ENCODE assay signal across 9 mouse cellular contexts in the genomic region with DNA sequence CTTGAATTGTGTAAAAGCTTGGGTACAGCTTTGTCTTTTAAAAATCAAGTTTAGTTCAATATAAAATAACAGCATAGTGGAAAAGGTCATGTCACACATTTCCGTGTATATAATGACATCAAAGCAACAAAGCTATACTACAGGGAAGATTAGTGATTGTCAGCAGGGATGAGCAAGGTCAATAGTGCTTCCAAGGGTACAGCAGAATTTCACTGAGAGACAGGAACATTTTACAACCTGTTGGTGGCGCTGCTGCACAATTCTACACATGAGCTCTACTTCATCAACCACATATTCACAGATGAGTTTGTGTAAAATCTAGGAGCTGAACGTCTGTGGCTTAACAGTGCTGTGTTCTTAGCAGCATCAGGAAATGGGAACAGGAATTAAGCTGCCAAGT.
DNase-seq lines count a peak whose midpoint lies in the region; ATAC-seq and TF ChIP-seq lines count a peak whose summit lies in the region.
"Had no signal": no experiment of that assay in that cellular context is flagged by ENCODE, and none has a peak within 500 bp of the region (broad histone marks: within the 10 kb centered on the region; RNA-seq: fewer than 3 reads in every experiment).

No protein-coding gene starts in this region.

- no peaks in the 10 kb centered on the region for H3K36me3 ChIP-seq in forebrain, embryonic 14.5 days (ENCODE audit: control insufficient read depth, insufficient read depth, low read length)
- H3K36me3 ChIP-seq in lung, embryonic 14.5 days (ENCODE audit: insufficient read depth): no peaks in the 10 kb centered on the region

- TF ChIP-seq CTCF in lung, embryonic 14.5 days (IDR thresholded peaks at IDR 0.05; ENCODE audit: low read depth): peak; percentile 73

- no peak overlapping the region for H3K4me3 ChIP-seq in forebrain, embryonic 14.5 days (ENCODE audit: low read depth, low read length)
- H3K4me3 ChIP-seq in lung, embryonic 14.5 days (ENCODE audit: low read depth, low read length): no peak overlapping the region
- H3K4me3 ChIP-seq: erythroblast, embryonic 14.5 days had no signal

- H3K4me1 ChIP-seq in forebrain, embryonic 14.5 days (ENCODE audit: control insufficient read depth, insufficient read depth, low read length): no peaks in the 10 kb centered on the region
- H3K4me1 ChIP-seq in lung, embryonic 14.5 days (ENCODE audit: insufficient read depth): no peaks in the 10 kb centered on the region

- 0 out of 2 replicates have a peak, but pooled peaks have one; percentile 44 for ATAC-seq in forebrain, embryonic 14.5 days
- ATAC-seq in lung, embryonic 14.5 days (ENCODE audit: insufficient read depth): 0 out of 2 replicates have a peak, but pooled peaks have one; percentile 47

- H3K4me2 ChIP-seq in forebrain, embryonic 14.5 days (ENCODE audit: low read length): no peak overlapping the region
- no peak overlapping the region for H3K4me2 ChIP-seq in lung, embryonic 14.5 days

- H3K27ac ChIP-seq in forebrain, embryonic 14.5 days (ENCODE audit: low read depth, low read length): no peak overlapping the region
- H3K27ac ChIP-seq in lung, embryonic 14.5 days (ENCODE audit: low read depth): no peak overlapping the region

- H3K9me3 ChIP-seq in forebrain, embryonic 14.5 days (replicated peaks; ENCODE audit: control insufficient read depth, low read length): no peaks in the 10 kb centered on the region
- no peaks in the 10 kb centered on the region for H3K9me3 ChIP-seq in lung, embryonic 14.5 days (ENCODE audit: low read depth, low read length)

- 3% methylated on average over 3 of the region's 3 CpGs for WGBS in forebrain, embryonic 14.5 days
- 4% methylated on average over 3 of the region's 3 CpGs for WGBS in lung, embryonic 14.5 days

- peak; percentile 36 for DNase-seq in urinary bladder, postnatal 14 days (ENCODE audit: low spot score)
- no peak for DNase-seq in urinary bladder, adult 18-20 months (ENCODE audit: low spot score in 2 of 2)
- peak; percentile 6 for DNase-seq in c-Kit-positive CD71-positive TER-119-negative erythroid progenitor cells, embryonic 14.5 days (ENCODE audit: low read depth)
- peak; percentile 70 for DNase-seq in forebrain, embryonic 14.5 days (ENCODE audit: low spot score)
- DNase-seq in kidney, postnatal 14 days: peak; percentile 36
- DNase-seq in lung, embryonic 14.5 days: peak; percentile 78
- peak; percentile 30 for DNase-seq in right cerebral cortex, postnatal 25 days
- no peak for DNase-seq in thymus, postnatal 10 days (ENCODE audit: low spot score in 2 of 2)

- no peaks in the 10 kb centered on the region for H3K27me3 ChIP-seq in forebrain, embryonic 14.5 days (replicated peaks; ENCODE audit: control insufficient read depth, insufficient read depth, low read length)
- no peaks in the 10 kb centered on the region for H3K27me3 ChIP-seq in lung, embryonic 14.5 days (ENCODE audit: insufficient read depth, low read length)

- no peak overlapping the region for H3K9ac ChIP-seq in forebrain, embryonic 14.5 days (ENCODE audit: low read length)
- no peak overlapping the region for H3K9ac ChIP-seq in lung, embryonic 14.5 days

Comparison
In these comparisons a context has a peak if more than half of its experiments do, and no peak if none do; other contexts are left out.
1. DNase-seq: peak in urinary bladder, postnatal 14 days (single experiment), c-Kit-positive CD71-positive TER-119-negative erythroid progenitor cells, embryonic 14.5 days (single experiment), forebrain, embryonic 14.5 days (single experiment), kidney, postnatal 14 days (single experiment), lung, embryonic 14.5 days (single experiment) and right cerebral cortex, postnatal 25 days (single experiment); none in urinary bladder, adult 18-20 months (0 of 2) and thymus, postnatal 10 days (0 of 2).